Mouse (Mus musculus) heart, embryonic 14.5 days (tissue): Measurements from ENCODE around the gene Tbc1d14. TPM values are rescaled to one million over a fixed set of nuclear protein-coding genes. Genes with fewer than 3 reads are reported as not detected.

ENCODE experiments used
- ATAC-seq: fragments of 200-750 bp; cut with Nextera tagmentation; 2 replicates; pipeline ENCODE4 v1.8.0; 2017; ENCODE audit warnings: low read depth, moderate TSS enrichment; ENCODE audit not compliant: insufficient number of reproducible peaks, insufficient read depth, low FRiP score
- H3K27ac ChIP-seq, 2 experiments: fragments of 200-500 bp in 1 of 2; fragments of 300-500 bp in 1 of 2; sonication (generic) in 1 of 2; replicated peaks in 1 of 2; 2 replicates each; pipeline ENCODE4 v1.5.1; 2012 to 2014; ENCODE audit warnings: low read depth in 2 of 2, low read length in 2 of 2, control low read depth in 1 of 2, mild to moderate bottlenecking in 1 of 2, mixed read lengths in 1 of 2; ENCODE audit not compliant: control insufficient read depth in 1 of 2, insufficient read depth in 1 of 2
- H3K27me3 ChIP-seq: fragments of 300-500 bp; sonication (generic); 2 replicates; pipeline ENCODE4 v1.6.1; 2014; ENCODE audit warnings: mild to moderate bottlenecking, low read length, control low read depth; ENCODE audit not compliant: control insufficient read depth, insufficient read depth
- H3K36me3 ChIP-seq: fragments of 300-500 bp; sonication (generic); 2 replicates; pipeline ENCODE4 v1.6.1; 2014; ENCODE audit warnings: mild to moderate bottlenecking, control low read depth, low read length, mixed read lengths; ENCODE audit not compliant: control insufficient read depth, insufficient read depth
- H3K4me1 ChIP-seq, 2 experiments: fragments of 200-500 bp in 1 of 2; fragments of 300-500 bp in 1 of 2; sonication (generic) in 1 of 2; 2 replicates each; pipeline ENCODE4 v1.6.1; 2012 to 2014; ENCODE audit warnings: low read length in 2 of 2, control low read depth in 1 of 2, mixed read lengths in 1 of 2; ENCODE audit not compliant: control insufficient read depth in 2 of 2, insufficient read depth in 2 of 2
- H3K4me2 ChIP-seq: fragments of 300-500 bp; sonication (generic); 2 replicates; pipeline ENCODE4 v1.6.1; 2014; ENCODE audit warnings: mild to moderate bottlenecking, low read length
- H3K4me3 ChIP-seq, 2 experiments: fragments of 200-500 bp in 1 of 2; fragments of 300-500 bp in 1 of 2; sonication (generic) in 1 of 2; 2 replicates each; pipeline ENCODE4 v1.5.1; 2012 to 2014; ENCODE audit warnings: low read length in 2 of 2, mild to moderate bottlenecking in 2 of 2, control low read depth in 1 of 2, low read depth in 1 of 2, moderate library complexity in 1 of 2; ENCODE audit not compliant: control insufficient read depth in 1 of 2, insufficient read depth in 1 of 2
- H3K9ac ChIP-seq: fragments of 300-500 bp; sonication (generic); 2 replicates; pipeline ENCODE4 v1.6.1; 2014; ENCODE audit warnings: mild to moderate bottlenecking, low read length
- H3K9me3 ChIP-seq: fragments of 300-500 bp; sonication (generic); 2 replicates; pipeline ENCODE4 v1.6.1; 2016; ENCODE audit warnings: low read length, control low read depth; ENCODE audit not compliant: control insufficient read depth
- WGBS: fragments of 180-500 bp; shearing (Covaris S2); extraction: QIAGEN DNeasy Blood & Tissue Kit; methylation state at CpG from one replicate; pipeline ENCODE4 v1.1.7; 2014; 5-methylcytosine and 5-hydroxymethylcytosine counted together
- polyA plus RNA-seq: library from polyadenylated mRNA; unstranded; fragments of >200 nt; fragmentation: Nextera tagmentation; extraction: Ambion mirVana; gene quantifications from 2 replicates; pipeline ENCODE4 v1.2.1, GENCODE M21; 2014

Gene Tbc1d14
- polyA plus RNA-seq, 1 experiment from 2014 or later, result 18.6 TPM

GRCm38 (mm10) chr5:36462810-36463209 is 130.3 kb downstream of the Tbc1d14 start:
- H3K9me3 ChIP-seq, result no peaks in the 10 kb centered on the region
- H3K9ac ChIP-seq, result no peak overlapping the region
- peaks cover 7 to 17% of the 10 kb centered on the region in 2 experiments for H3K4me1 ChIP-seq
- no peak overlapping the region for H3K27ac ChIP-seq
- ATAC-seq, result no peak
- H3K27me3 ChIP-seq, result no peaks in the 10 kb centered on the region
- no peak overlapping the region for H3K4me3 ChIP-seq
- 17% methylated on average over 7 of the region's 7 CpGs for WGBS
- no peak overlapping the region for H3K4me2 ChIP-seq
- H3K36me3 ChIP-seq, result no peaks in the 10 kb centered on the region

GRCm38 (mm10) chr5:36461231-36461630 is 131.8 kb downstream of the Tbc1d14 start:
- H3K27ac ChIP-seq, result no peak overlapping the region
- ATAC-seq, result no peak

GRCm38 (mm10) chr5:36460712-36461111 is 132.4 kb downstream of the Tbc1d14 start:
- H3K4me2 ChIP-seq, result no peak overlapping the region
- no peak for ATAC-seq
- 0 out of 2 replicates have a peak, but pooled peaks cover 3% of the 10 kb centered on the region for H3K27me3 ChIP-seq
- 80% methylated on average over 2 of the region's 2 CpGs for WGBS
- peaks cover 4 to 9% of the 10 kb centered on the region in 2 experiments; a peak in 3 of 4 replicates for H3K4me1 ChIP-seq
- H3K27ac ChIP-seq, result no peak overlapping the region
- no peak overlapping the region for H3K4me3 ChIP-seq
- H3K36me3 ChIP-seq, result no peaks in the 10 kb centered on the region
- H3K9me3 ChIP-seq, result no peaks in the 10 kb centered on the region
- H3K9ac ChIP-seq, result no peak overlapping the region

More at GRCm38 (mm10) chr5:36461231-36461630, 131.8 kb downstream of the Tbc1d14 start:
- Histone ChIP-seq H3K9ac (no peak overlapping the region), H3K27me3 (0 out of 2 replicates have a peak, but pooled peaks cover 3% of the 10 kb centered on the region), H3K4me2 (no peak overlapping the region), H3K4me1 (peaks cover 7 to 14% of the 10 kb centered on the region in 2 experiments), H3K4me3 (no peak overlapping the region), H3K36me3 (no peaks in the 10 kb centered on the region), H3K9me3 (no peaks in the 10 kb centered on the region)
- 58% methylated on average over 2 of the region's 2 CpGs for WGBS

- Histone ChIP-seq H3K36me3 (no peaks in the 10 kb centered on the region), H3K4me1 (peaks cover 0 to 1% of the 10 kb centered on the region in 2 experiments; a peak in 2 of 4 replicates), H3K9me3 (no peaks in the 10 kb centered on the region), H3K27me3 (0 out of 2 replicates have a peak, but pooled peaks cover 3% of the 10 kb centered on the region), H3K4me2 (no peak overlapping the region), H3K9ac (no peak overlapping the region), H3K4me3 (no peak overlapping the region), H3K27ac (no peak overlapping the region)
- WGBS, result 10% methylated on average over 4 of the region's 4 CpGs
- ATAC-seq, result no peak
These were observed 134.2 kb downstream of the Tbc1d14 start for GRCm38 (mm10) chr5:36458926-36459325.

- Histone ChIP-seq H3K27me3 (peaks cover 7% of the 10 kb centered on the region; the same call in 1 of the 2 replicates), H3K4me2 (no peak overlapping the region), H3K9ac (no peak overlapping the region), H3K9me3 (no peaks in the 10 kb centered on the region), H3K27ac (no peak overlapping the region), H3K4me3 (no peak overlapping the region), H3K4me1 (no peaks in the 10 kb centered on the region), H3K36me3 (no peaks in the 10 kb centered on the region)
- WGBS, result 68% methylated on average over 4 of the region's 4 CpGs
- ATAC-seq, result no peak
These were observed 135.4 kb downstream of the Tbc1d14 start for GRCm38 (mm10) chr5:36457706-36458105.

- 84% methylated on average over 6 of the region's 6 CpGs for WGBS
- Histone ChIP-seq H3K9ac (no peak overlapping the region), H3K9me3 (no peaks in the 10 kb centered on the region), H3K4me3 (no peak overlapping the region), H3K4me2 (no peak overlapping the region), H3K36me3 (no peaks in the 10 kb centered on the region), H3K27ac (no peak overlapping the region), H3K4me1 (peaks cover 19 to 21% of the 10 kb centered on the region in 2 experiments), H3K27me3 (peaks cover 18% of the 10 kb centered on the region)
- no peak for ATAC-seq
These were observed 140.3 kb downstream of the Tbc1d14 start for GRCm38 (mm10) chr5:36452821-36453220.

- Histone ChIP-seq H3K4me3 (no peak overlapping the region), H3K27me3 (peaks cover 22% of the 10 kb centered on the region), H3K4me2 (no peak overlapping the region), H3K36me3 (no peaks in the 10 kb centered on the region), H3K27ac (no peak overlapping the region), H3K4me1 (peaks cover 19 to 21% of the 10 kb centered on the region in 2 experiments), H3K9ac (no peak overlapping the region), H3K9me3 (no peaks in the 10 kb centered on the region)
- 72% methylated on average over 10 of the region's 10 CpGs for WGBS
- no peak for ATAC-seq
These were observed 141.1 kb downstream of the Tbc1d14 start for GRCm38 (mm10) chr5:36451872-36452389.

- Histone ChIP-seq H3K4me3 (no peak overlapping the region), H3K9me3 (no peaks in the 10 kb centered on the region), H3K36me3 (no peaks in the 10 kb centered on the region), H3K9ac (no peak overlapping the region), H3K4me2 (no peak overlapping the region), H3K27ac (no peak overlapping the region), H3K27me3 (peaks cover 30% of the 10 kb centered on the region), H3K4me1 (peaks cover 19 to 21% of the 10 kb centered on the region in 2 experiments)
- WGBS, result 27% methylated on average over 10 of the region's 10 CpGs
- no peak for ATAC-seq
These were observed 142.0 kb downstream of the Tbc1d14 start for GRCm38 (mm10) chr5:36451119-36451518.
